Mouse (Mus musculus) CH12.LX (cell line): Measurements from ENCODE around the gene Galm.

Experiments
- CTCF ChIP-seq, 2 experiments: IDR thresholded peaks in 1 of 2; conservative IDR thresholded peaks in 1 of 2; 2 replicates each; pipeline ENCODE4 v1.5.1; 2011 to 2012; ENCODE audit warnings: low read depth in 2 of 2, low read length in 2 of 2, improper control_type of control experiment in 1 of 2, inconsistent platforms in 1 of 2, mild to moderate bottlenecking in 1 of 2, moderate library complexity in 1 of 2
- ETS1 ChIP-seq: conservative IDR thresholded peaks from 2 replicates; pipeline ENCODE4 v1.6.1; 2012; ENCODE audit warnings: low read depth, mild to moderate bottlenecking, inconsistent platforms, low read length, improper control_type of control experiment, moderate library complexity
- MEF2A ChIP-seq: IDR thresholded peaks from 2 replicates; pipeline ENCODE4 v1.6.1; 2014; ENCODE audit warnings: low read depth, mild to moderate bottlenecking, inconsistent platforms, low read length, improper control_type of control experiment, borderline replicate concordance
- MXI1 ChIP-seq: IDR thresholded peaks from 2 replicates; pipeline ENCODE4 v1.6.1; 2011; ENCODE audit warnings: mild to moderate bottlenecking, low read depth, low read length, improper control_type of control experiment
- POLR2A ChIP-seq: IDR thresholded peaks from 2 replicates; pipeline ENCODE4 v1.6.1; 2011; ENCODE audit warnings: low read depth, mild to moderate bottlenecking, improper control_type of control experiment, low read length
- SIN3A ChIP-seq: IDR thresholded peaks from 2 replicates; pipeline ENCODE4 v1.6.1; 2012; ENCODE audit warnings: low read length, improper control_type of control experiment, inconsistent platforms
- UBTF ChIP-seq: IDR thresholded peaks from 2 replicates; pipeline ENCODE4 v1.6.1; 2012; ENCODE audit warnings: low read depth, mild to moderate bottlenecking, inconsistent platforms, low read length, improper control_type of control experiment, moderate library complexity
- USF2 ChIP-seq: conservative IDR thresholded peaks from 2 replicates; pipeline ENCODE4 v1.6.1; 2011; ENCODE audit warnings: low read depth, low read length, improper control_type of control experiment
- ZC3H11A ChIP-seq: IDR thresholded peaks from 2 replicates; pipeline ENCODE4 v1.6.1; 2012; ENCODE audit warnings: low read depth, mild to moderate bottlenecking, inconsistent platforms, low read length, improper control_type of control experiment

GRCm38 (mm10) chr17:80121833-80122232 lies 5.4 kb upstream of the Galm start:
- TF ChIP-seq SIN3A: no peak
- no peak for TF ChIP-seq CTCF (conservative IDR thresholded peaks at IDR 0.05 in 1 of 2, IDR thresholded peaks at IDR 0.05 in 1 of 2; ENCODE audit: low read depth in 2 of 2, low read length in 2 of 2)
- TF ChIP-seq MXI1: no peak
- no peak for TF ChIP-seq ZC3H11A
- no peak for TF ChIP-seq UBTF
- TF ChIP-seq MEF2A: no peak
- no peak for TF ChIP-seq ETS1
- no peak for TF ChIP-seq USF2
- no peak for TF ChIP-seq POLR2A
